Mouse (Mus musculus): Measurements from ENCODE around the gene Slc43a2. TPM values are rescaled to one million over a fixed set of nuclear protein-coding genes. Genes with fewer than 3 reads are reported as not detected.

Slc43a2 gene
- total RNA-seq, 2 experiments from 2014 or later, result 14.9 to 18.2 TPM

GRCm38 (mm10) chr11:75568115-75568511 is 36.6 kb downstream of the Slc43a2 start:
- DNase-seq (ENCODE audit: low spot score), result no peak
- intact Hi-C loops (cut with DNase I), result no loop called here

- intact Hi-C loops (cut with DNase I), result no loop called here
- no peak for DNase-seq (ENCODE audit: low spot score)
Measured at GRCm38 (mm10) chr11:75568962-75569361, 37.5 kb downstream of the Slc43a2 start.

- intact Hi-C loops (cut with DNase I), result loop anchor here (5.0 kb wide), 1 partner anchor 168 kb away; no protein-coding TSS in a partner anchor
- no peak for DNase-seq (ENCODE audit: low spot score)
Measured at GRCm38 (mm10) chr11:75570375-75571125, 39.1 kb downstream of the Slc43a2 start.

GRCm38 (mm10) chr11:75571126-75571990 is 39.9 kb downstream of the Slc43a2 start:
- DNase-seq (ENCODE audit: low spot score), result peak; percentile 40
- intact Hi-C loops (cut with DNase I), result loop anchor here (5.0 kb wide), 1 partner anchor 169 kb away; no protein-coding TSS in a partner anchor

GRCm38 (mm10) chr11:75572301-75572791 is 40.9 kb downstream of the Slc43a2 start:
- intact Hi-C loops (cut with DNase I), result loop anchor here (5.0 kb wide), 1 partner anchor 170 kb away; no protein-coding TSS in a partner anchor
- DNase-seq (ENCODE audit: low spot score), result no peak

GRCm38 (mm10) chr11:75572854-75573650 is 41.6 kb downstream of the Slc43a2 start:
- intact Hi-C loops (cut with DNase I), result loop anchor here (1.0 to 5.0 kb wide), 2 partner anchors 43 to 171 kb away; no protein-coding TSS in a partner anchor
- peak; percentile 82 for DNase-seq (ENCODE audit: low spot score)

- intact Hi-C loops (cut with DNase I), result loop anchor here (5.0 kb wide), 1 partner anchor 172 kb away; no protein-coding TSS in a partner anchor
- DNase-seq (ENCODE audit: low spot score), result no peak
Measured at GRCm38 (mm10) chr11:75574378-75575123, 43.1 kb downstream of the Slc43a2 start.

GRCm38 (mm10) chr11:75575560-75576123 is 44.1 kb downstream of the Slc43a2 start:
- DNase-seq (ENCODE audit: low spot score), result no peak
- intact Hi-C loops (cut with DNase I), result no loop called here

GRCm38 (mm10) chr11:75578609-75579008 is 47.1 kb downstream of the Slc43a2 start:
- DNase-seq (ENCODE audit: low spot score), result no peak
- intact Hi-C loops (cut with DNase I), result no loop called here

- DNase-seq (ENCODE audit: low spot score), result no peak
- intact Hi-C loops (cut with DNase I), result no loop called here
Measured at GRCm38 (mm10) chr11:75581495-75582149, 50.1 kb downstream of the Slc43a2 start.

- no peak for DNase-seq (ENCODE audit: low spot score)
- intact Hi-C loops (cut with DNase I), result no loop called here
Measured at GRCm38 (mm10) chr11:75583521-75583920, 52.0 kb downstream of the Slc43a2 start.

- intact Hi-C loops (cut with DNase I), result no loop called here
- DNase-seq (ENCODE audit: low spot score), result no peak
Measured at GRCm38 (mm10) chr11:75585061-75585460, 53.6 kb downstream of the Slc43a2 start.

GRCm38 (mm10) chr11:75585978-75586377 is 54.5 kb downstream of the Slc43a2 start:
- intact Hi-C loops (cut with DNase I), result no loop called here
- no peak for DNase-seq (ENCODE audit: low spot score)

GRCm38 (mm10) chr11:75586963-75587362 is 55.5 kb downstream of the Slc43a2 start:
- DNase-seq (ENCODE audit: low spot score), result no peak
- intact Hi-C loops (cut with DNase I), result no loop called here

- intact Hi-C loops (cut with DNase I), result loop anchor here (2.0 kb wide), 1 partner anchor 41 kb away; no protein-coding TSS in a partner anchor
- peak; percentile 93 for DNase-seq (ENCODE audit: low spot score)
Measured at GRCm38 (mm10) chr11:75587493-75588284, 56.2 kb downstream of the Slc43a2 start, which contains the start of gene Pitpna. Pitpna (plus strand) TSS chr11:75588097.

GRCm38 (mm10) chr11:75588285-75588941 is 56.9 kb downstream of the Slc43a2 start:
- DNase-seq (ENCODE audit: low spot score), result no peak
- intact Hi-C loops (cut with DNase I), result loop anchor here (2.0 kb wide), 1 partner anchor 40 kb away; no protein-coding TSS in a partner anchor

GRCm38 (mm10) chr11:75592612-75593011 is 61.1 kb downstream of the Slc43a2 start:
- DNase-seq (ENCODE audit: low spot score), result no peak
- intact Hi-C loops (cut with DNase I), result no loop called here

Data from heart, postnatal 25 days (tissue).